Mouse (Mus musculus): ENCODE measurements around the gene Fbxo40. TPM values are rescaled to one million over a fixed set of nuclear protein-coding genes. Genes with fewer than 3 reads are reported as not detected.
A peak's percentile ranks its signal among the peaks of the same experiment; 100 is the strongest.

The Fbxo40 gene
- total and polyA plus RNA-seq, 3 experiments, result 1.5 to 3.0 (median 2.2) TPM

- peak; percentile 93 for DNase-seq (ENCODE audit: extremely low read depth)
- Histone ChIP-seq H3K9ac (ENCODE audit: insufficient read depth, low read depth) (peak overlapping the region; percentile 89), H3K4me2 (ENCODE audit: insufficient read depth, low read depth, poor library complexity, severe bottlenecking) (peak overlapping the region; percentile 79), H3K27ac (ENCODE audit: insufficient read depth, low read depth) (peak overlapping the region; percentile 74), H3K79me2 (replicated peaks; ENCODE audit: control insufficient read depth, extremely low read depth, insufficient read depth, poor library complexity, severe bottlenecking) (peaks cover 42% of the 10 kb centered on the region), H3K27me3 (replicated peaks) (no peaks in the 10 kb centered on the region), H3K4me1 (ENCODE audit: control insufficient read depth in 1 of 2, insufficient read depth in 2 of 2) (peaks cover 37 to 78% of the 10 kb centered on the region in 2 experiments), H3K36me3 (replicated peaks in 1 of 2; ENCODE audit: control insufficient read depth in 1 of 2, insufficient read depth in 1 of 2, low read length in 1 of 2) (peaks cover 56 to 80% of the 10 kb centered on the region in 2 experiments), H3K4me3 (replicated peaks in 1 of 3; ENCODE audit: low read depth in 2 of 3, low read length in 2 of 3, poor library complexity in 1 of 3) (peak overlapping the region; percentile 50 to 79 (median 61)), H3K9me3 (replicated peaks; ENCODE audit: low read length) (no peaks in the 10 kb centered on the region)
- in situ Hi-C loops (cut with MboI; ENCODE audit: low pct_ligation_motif_present, low pct_unique_long_range_greater_than_20kb, low sequenced_read_pairs) (no loop called here), dilution Hi-C loops (cut with MboI; ENCODE audit: extremely low pct_ligation_motif_present, extremely low pct_unique_long_range_greater_than_20kb, low sequenced_read_pairs) (no loop called here)
- peak; percentile 70; the same call in 1 of the 2 replicates for TF ChIP-seq MYC (IDR thresholded peaks at IDR 0.05; ENCODE audit: low read depth, low read length)
- TF ChIP-seq MXI1 (IDR thresholded peaks at IDR 0.05; ENCODE audit: low read depth, low read length), result peak; percentile 70; the same call in 1 of the 2 replicates
- TF ChIP-seq E2F4 (IDR thresholded peaks at IDR 0.05; ENCODE audit: insufficient replicate concordance, low read depth, low read length), result peak; percentile 96; the same call in 1 of the 2 replicates
- TF ChIP-seq MAZ (IDR thresholded peaks at IDR 0.05; ENCODE audit: low read depth, low read length), result peak; percentile 56; the same call in 1 of the 2 replicates
- TF ChIP-seq TBP (conservative IDR thresholded peaks at IDR 0.05; ENCODE audit: low read depth, low read length), result peak; percentile 85
- TF ChIP-seq SIN3A (IDR thresholded peaks at IDR 0.05; ENCODE audit: low read length), result peak; percentile 85; the same call in 1 of the 2 replicates
- TF ChIP-seq ZC3H11A (IDR thresholded peaks at IDR 0.05; ENCODE audit: low read depth, low read length), result no peak
- TF ChIP-seq USF2 (conservative IDR thresholded peaks at IDR 0.05; ENCODE audit: low read depth, low read length), result peak; percentile 28; the same call in 1 of the 2 replicates
- TF ChIP-seq EP300 (IDR thresholded peaks at IDR 0.05; ENCODE audit: low read length), result no peak
- TF ChIP-seq ZMIZ1 (IDR thresholded peaks at IDR 0.05; ENCODE audit: low read depth, low read length), result peak; percentile 67
- no peak for TF ChIP-seq ELF1 (IDR thresholded peaks at IDR 0.05; ENCODE audit: low read depth, low read length)
- peak; percentile 82 for TF ChIP-seq POLR2A (IDR thresholded peaks at IDR 0.05; ENCODE audit: low read depth, low read length)
- peak; percentile 47; the same call in 1 of the 2 replicates for TF ChIP-seq TCF12 (IDR thresholded peaks at IDR 0.05; ENCODE audit: low read depth, low read length)
- TF ChIP-seq JUN (IDR thresholded peaks at IDR 0.05; ENCODE audit: insufficient read depth, low read depth, low read length), result 0 out of 2 replicates have a peak, but pooled peaks have one; percentile 4
Measured at GRCm38 (mm10) chr16:36927495-36928105, 62.7 kb downstream of the Fbxo40 start.

- Histone ChIP-seq H3K4me3 (replicated peaks in 1 of 3; ENCODE audit: low read depth in 2 of 3, low read length in 2 of 3, poor library complexity in 1 of 3) (peak overlapping the region; percentile 50 to 79 (median 61)), H3K4me2 (ENCODE audit: insufficient read depth, low read depth, poor library complexity, severe bottlenecking) (peak overlapping the region; percentile 79), H3K79me2 (replicated peaks; ENCODE audit: control insufficient read depth, extremely low read depth, insufficient read depth, poor library complexity, severe bottlenecking) (peaks cover 42% of the 10 kb centered on the region), H3K36me3 (replicated peaks in 1 of 2; ENCODE audit: control insufficient read depth in 1 of 2, insufficient read depth in 1 of 2, low read length in 1 of 2) (peaks cover 48 to 79% of the 10 kb centered on the region in 2 experiments), H3K27me3 (replicated peaks) (no peaks in the 10 kb centered on the region), H3K4me1 (ENCODE audit: control insufficient read depth in 1 of 2, insufficient read depth in 2 of 2) (peaks cover 43 to 78% of the 10 kb centered on the region in 2 experiments), H3K9ac (ENCODE audit: insufficient read depth, low read depth) (peak overlapping the region; percentile 89), H3K27ac (ENCODE audit: insufficient read depth, low read depth) (peak overlapping the region; percentile 74), H3K9me3 (replicated peaks; ENCODE audit: low read length) (no peaks in the 10 kb centered on the region)
- dilution Hi-C loops (cut with MboI; ENCODE audit: extremely low pct_ligation_motif_present, extremely low pct_unique_long_range_greater_than_20kb, low sequenced_read_pairs) (no loop called here), in situ Hi-C loops (cut with MboI; ENCODE audit: low pct_ligation_motif_present, low pct_unique_long_range_greater_than_20kb, low sequenced_read_pairs) (no loop called here)
- peak; percentile 48 for DNase-seq (ENCODE audit: extremely low read depth)
- 0 out of 2 replicates have a peak, but pooled peaks have one; percentile 16 for TF ChIP-seq KAT2A (IDR thresholded peaks at IDR 0.05; ENCODE audit: insufficient replicate concordance, low read length)
- no peak for TF ChIP-seq ZMIZ1 (IDR thresholded peaks at IDR 0.05; ENCODE audit: low read depth, low read length)
- TF ChIP-seq MAFK (IDR thresholded peaks at IDR 0.05; ENCODE audit: insufficient replicate concordance, low read length), result no peak
- TF ChIP-seq POLR2A (IDR thresholded peaks at IDR 0.05; ENCODE audit: low read depth, low read length), result no peak
- no peak for TF ChIP-seq MAZ (IDR thresholded peaks at IDR 0.05; ENCODE audit: low read depth, low read length)
- TF ChIP-seq ZNF384 (IDR thresholded peaks at IDR 0.05; ENCODE audit: low read depth, low read length), result no peak
- TF ChIP-seq MEF2A (IDR thresholded peaks at IDR 0.05; ENCODE audit: borderline replicate concordance, low read depth, low read length), result no peak
- peak; percentile 9; the same call in 1 of the 2 replicates for TF ChIP-seq ELF1 (IDR thresholded peaks at IDR 0.05; ENCODE audit: low read depth, low read length)
- TF ChIP-seq GABPA (IDR thresholded peaks at IDR 0.05; ENCODE audit: insufficient replicate concordance, low read depth, low read length), result no peak
- TF ChIP-seq JUN (IDR thresholded peaks at IDR 0.05; ENCODE audit: insufficient read depth, low read depth, low read length), result no peak
- no peak for TF ChIP-seq JUND (conservative IDR thresholded peaks at IDR 0.05; ENCODE audit: low read depth, low read length)
- no peak; the same call in 1 of the 2 replicates for TF ChIP-seq SIN3A (IDR thresholded peaks at IDR 0.05; ENCODE audit: low read length)
- peak; percentile 69 for TF ChIP-seq BHLHE40 (IDR thresholded peaks at IDR 0.05; ENCODE audit: low read depth, low read length)
- TF ChIP-seq CHD1 (IDR thresholded peaks at IDR 0.05; ENCODE audit: low read depth, low read length), result peak; percentile 91
- TF ChIP-seq E2F4 (IDR thresholded peaks at IDR 0.05; ENCODE audit: insufficient replicate concordance, low read depth, low read length), result no peak
- TF ChIP-seq ZC3H11A (IDR thresholded peaks at IDR 0.05; ENCODE audit: low read depth, low read length), result no peak
- peak; percentile 52; the same call in 1 of the 2 replicates for TF ChIP-seq CHD2 (IDR thresholded peaks at IDR 0.05; ENCODE audit: low read length)
- TF ChIP-seq NRF1 (IDR thresholded peaks at IDR 0.05; ENCODE audit: low read depth, low read length), result no peak
- no peak for TF ChIP-seq RCOR1 (conservative IDR thresholded peaks at IDR 0.05; ENCODE audit: low read depth, low read length)
- TF ChIP-seq TBP (conservative IDR thresholded peaks at IDR 0.05; ENCODE audit: low read depth, low read length), result no peak
- no peak for TF ChIP-seq RAD21 (IDR thresholded peaks at IDR 0.05; ENCODE audit: low read depth, low read length)
Measured at GRCm38 (mm10) chr16:36926514-36927447, 63.5 kb downstream of the Fbxo40 start.
